Mouse (Mus musculus) liver, embryonic 14 days (tissue): ENCODE data around the gene Gm13275. TPM values are rescaled to one million over a fixed set of nuclear protein-coding genes. Genes with fewer than 3 reads are reported as not detected.

Source experiments
- polyA plus RNA-seq: library from polyadenylated mRNA; depleted of rRNA; stranded (reverse); fragments of >200 nt; gene quantifications from 2 replicates; pipeline ENCODE4 v1.2.3, GENCODE M21; 2012; rRNA removed

The Gm13275 gene
- 0.06 TPM in 1 of 2 replicates, not detected in the other for polyA plus RNA-seq

GRCm38 (mm10) chr4:88793936-88794675, at the start of gene Gm13275:
TSS of gene Gm13275 (plus strand) at chr4:88794487.

GRCm38 (mm10) chr4:88754818-88755340, 39.4 kb upstream of the Gm13275 start, which contains the start of gene Gm13271:
TSS of gene Gm13271 (plus strand) at chr4:88754868.

GRCm38 (mm10) chr4:88759610-88760268, 34.5 kb upstream of the Gm13275 start, which contains the start of gene Gm13283:
TSS of gene Gm13283 (plus strand) at chr4:88760119.

GRCm38 (mm10) chr4:88773534-88773933, 20.8 kb upstream of the Gm13275 start, which contains the start of gene Gm13290:
TSS of gene Gm13290 (plus strand) at chr4:88773834.

GRCm38 (mm10) chr4:88776622-88777021, 17.7 kb upstream of the Gm13275 start, which contains the start of gene Gm13289:
TSS of gene Gm13289 (plus strand) at chr4:88776922.

GRCm38 (mm10) chr4:88779550-88779949, 14.7 kb upstream of the Gm13275 start, which contains the start of gene Gm13272:
TSS of gene Gm13272 (plus strand) at chr4:88779850.

GRCm38 (mm10) chr4:88781831-88782230, 12.5 kb upstream of the Gm13275 start, which contains the start of gene Ifnz:
TSS of gene Ifnz (plus strand) at chr4:88782131.

GRCm38 (mm10) chr4:88785409-88785808, 8.9 kb upstream of the Gm13275 start, which contains the start of gene Gm13276:
TSS of gene Gm13276 (plus strand) at chr4:88785709.

GRCm38 (mm10) chr4:88788402-88788801, 5.9 kb upstream of the Gm13275 start, which contains the start of gene Gm13277:
TSS of gene Gm13277 (plus strand) at chr4:88788632.

GRCm38 (mm10) chr4:88791250-88791649, 3.0 kb upstream of the Gm13275 start, which contains the start of gene Gm13278:
TSS of gene Gm13278 (plus strand) at chr4:88791550.

GRCm38 (mm10) chr4:88797097-88797496, 2.8 kb downstream of the Gm13275 start, which contains the start of gene Gm13279:
TSS of gene Gm13279 (plus strand) at chr4:88797397.

GRCm38 (mm10) chr4:88799365-88799764, 5.1 kb downstream of the Gm13275 start, which contains the start of gene Gm13285:
TSS of gene Gm13285 (plus strand) at chr4:88799665.

GRCm38 (mm10) chr4:88802954-88803353, 8.7 kb downstream of the Gm13275 start, which contains the start of gene Gm13287:
TSS of gene Gm13287 (plus strand) at chr4:88803254.

GRCm38 (mm10) chr4:88805231-88805630, 10.9 kb downstream of the Gm13275 start, which contains the start of gene Gm13288:
TSS of gene Gm13288 (plus strand) at chr4:88805531.

GRCm38 (mm10) chr4:88815928-88816327, 21.6 kb downstream of the Gm13275 start, which contains the start of gene Ifna7:
TSS of gene Ifna7 (plus strand) at chr4:88816228.

GRCm38 (mm10) chr4:88819659-88820058, 25.4 kb downstream of the Gm13275 start, which contains the start of gene Ifna11:
TSS of gene Ifna11 (plus strand) at chr4:88819959.

GRCm38 (mm10) chr4:88827116-88827515, 32.8 kb downstream of the Gm13275 start, which contains the start of gene Ifna6:
TSS of gene Ifna6 (plus strand) at chr4:88827416.

GRCm38 (mm10) chr4:88835225-88835624, 40.9 kb downstream of the Gm13275 start, which contains the start of gene Ifna5:
TSS of gene Ifna5 (plus strand) at chr4:88835525.

GRCm38 (mm10) chr4:88841438-88841911, 47.2 kb downstream of the Gm13275 start, which contains the start of gene Ifna4:
TSS of gene Ifna4 (plus strand) at chr4:88841861.

